ENCODE assay signal across 24 mouse cellular contexts in the genomic region with DNA sequence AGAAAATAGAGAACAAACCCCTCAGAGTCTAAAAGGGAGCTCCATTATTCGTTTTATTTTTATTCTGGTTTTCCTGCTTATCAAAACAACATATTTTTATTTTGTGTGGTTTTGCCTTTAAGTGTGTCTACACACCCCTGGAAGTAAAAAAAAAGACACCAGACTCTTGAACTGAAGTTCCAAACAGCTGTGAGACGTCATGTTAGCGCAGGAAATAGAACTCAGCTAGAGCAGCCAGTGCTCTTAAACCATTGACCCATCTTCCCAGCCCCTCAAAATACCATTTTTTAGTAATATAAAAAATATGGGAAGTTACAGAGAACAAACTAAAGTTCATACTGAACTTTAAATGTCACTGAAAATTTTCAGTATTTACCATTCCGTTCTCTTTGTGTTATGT. TPM values are rescaled to one million over a fixed set of nuclear protein-coding genes. Genes with fewer than 3 reads are reported as not detected.
A peak's percentile ranks its signal among the peaks of the same experiment; 100 is the strongest.
DNase-seq lines count a peak whose midpoint lies in the region; ATAC-seq lines count a peak whose summit lies in the region.
"Had no signal": no experiment of that assay in that cellular context is flagged by ENCODE, and none has a peak within 500 bp of the region (broad histone marks: within the 10 kb centered on the region; RNA-seq: fewer than 3 reads in every experiment).

No protein-coding gene starts in this region.

- 65% methylated on average over 4 of the region's 4 CpGs for WGBS in kidney, embryonic 16.5 days

- no peaks in the 10 kb centered on the region for H3K9me3 ChIP-seq in kidney, embryonic 16.5 days (ENCODE audit: low read length)
- H3K9me3 ChIP-seq: embryonic facial prominence, embryonic 12.5 days; embryonic facial prominence, embryonic 15.5 days; heart, embryonic 13.5 days had no signal

- H3K27me3 ChIP-seq in kidney, embryonic 16.5 days (ENCODE audit: insufficient read depth, low read length) = no peaks in the 10 kb centered on the region
- H3K27me3 ChIP-seq: embryonic facial prominence, embryonic 12.5 days; embryonic facial prominence, embryonic 15.5 days; heart, embryonic 13.5 days had no signal

- no peak overlapping the region for H3K9ac ChIP-seq in kidney, embryonic 16.5 days (replicated peaks; ENCODE audit: low read length)
- H3K9ac ChIP-seq: embryonic facial prominence, embryonic 12.5 days; embryonic facial prominence, embryonic 15.5 days; forebrain, postnatal 0 days; heart, embryonic 13.5 days; hindbrain, embryonic 14.5 days had no signal

- H3K36me3 ChIP-seq in kidney, embryonic 16.5 days (ENCODE audit: insufficient read depth, low read length) = no peaks in the 10 kb centered on the region
- H3K36me3 ChIP-seq: embryonic facial prominence, embryonic 12.5 days; embryonic facial prominence, embryonic 15.5 days; heart, embryonic 13.5 days had no signal

- no peaks in the 10 kb centered on the region for H3K4me1 ChIP-seq in kidney, embryonic 16.5 days (ENCODE audit: insufficient read depth, low read length)
- H3K4me1 ChIP-seq: embryonic facial prominence, embryonic 12.5 days; embryonic facial prominence, embryonic 15.5 days; heart, embryonic 13.5 days had no signal

- no peak overlapping the region for H3K4me3 ChIP-seq in kidney, embryonic 16.5 days (ENCODE audit: low read length)
- H3K4me3 ChIP-seq: embryonic facial prominence, embryonic 12.5 days; embryonic facial prominence, embryonic 15.5 days; gastrocnemius, adult 2 months; heart, embryonic 13.5 days had no signal

- peak; percentile 18 for DNase-seq in kidney, adult 9 months
- DNase-seq in kidney, adult 11 months = no peak
- peak; percentile 61 for DNase-seq in kidney, postnatal 14 days
- peak; percentile 8 for DNase-seq in lung, postnatal 10 days
- DNase-seq in lung, adult 18-20 months = no peak
- DNase-seq: adrenal gland, adult 2 months; adrenal gland, postnatal 14 days; cerebellum, adult 11 months; cerebellum, adult 2 months; cerebellum, adult 9-11 months; cerebellum, postnatal 25 days; forebrain, postnatal 0 days; gastrocnemius, adult 2 months; gastrocnemius, postnatal 14 days; heart, adult 18-20 months; heart, postnatal 14 days; heart, postnatal 4 days had no signal

- H3K27ac ChIP-seq in kidney, embryonic 16.5 days (ENCODE audit: low read length) = no peak overlapping the region
- H3K27ac ChIP-seq: embryonic facial prominence, embryonic 12.5 days; embryonic facial prominence, embryonic 15.5 days; gastrocnemius, adult 2 months; heart, embryonic 13.5 days; hindbrain, embryonic 14.5 days had no signal

- H3K4me2 ChIP-seq in kidney, embryonic 16.5 days (replicated peaks; ENCODE audit: low read depth, low read length) = no peak overlapping the region
- H3K4me2 ChIP-seq: embryonic facial prominence, embryonic 12.5 days; embryonic facial prominence, embryonic 15.5 days; heart, embryonic 13.5 days; hindbrain, embryonic 14.5 days had no signal

- ATAC-seq in kidney, embryonic 16.5 days (ENCODE audit: low FRiP score, low TSS enrichment) = no peak
- ATAC-seq: CD4-positive, CD25-positive, alpha-beta regulatory T cell, adult 4 months; forebrain, embryonic 14.5 days; forebrain, postnatal 0 days had no signal

RNA-seq across cellular contexts. Expression of a gene that starts 40.6 kb away (rescaled TPM):
- polyA plus RNA-seq in kidney, embryonic 16.5 days (2015; fragmentation: Nextera tagmentation; extraction: Ambion mirVana) = 28.1 and 30.0 TPM in 2 replicates

Comparison
In these comparisons a context has a peak if more than half of its experiments do, and no peak if none do; other contexts are left out.
1. DNase-seq: peak in kidney, adult 9 months (single experiment), kidney, postnatal 14 days (single experiment) and lung, postnatal 10 days (single experiment); none in kidney, adult 11 months (single experiment) and lung, adult 18-20 months (0 of 2).